Mouse (Mus musculus): ENCODE measurements around the gene Selenos. TPM values are rescaled to one million over a fixed set of nuclear protein-coding genes. Genes with fewer than 3 reads are reported as not detected.
A peak's percentile ranks its signal among the peaks of the same experiment; 100 is the strongest.

Gene Selenos
- polyA plus RNA-seq, 1 experiment from 2014 or later, result 83.7 TPM

GRCm38 (mm10) chr7:66091553-66091952, 12.1 kb downstream of the Selenos start:
- Histone ChIP-seq H3K4me2 (replicated peaks) (no peak overlapping the region), H3K27ac (no peak overlapping the region), H3K9ac (no peak overlapping the region), H3K27me3 (no peaks in the 10 kb centered on the region), H3K36me3 (peaks cover 51% of the 10 kb centered on the region), H3K4me1 (no peaks in the 10 kb centered on the region), H3K4me3 (no peak overlapping the region), H3K9me3 (replicated peaks) (no peaks in the 10 kb centered on the region)
- 90% methylated on average over 7 of the region's 7 CpGs for WGBS
- ATAC-seq (ENCODE audit: low FRiP score), result no peak

DNA sequence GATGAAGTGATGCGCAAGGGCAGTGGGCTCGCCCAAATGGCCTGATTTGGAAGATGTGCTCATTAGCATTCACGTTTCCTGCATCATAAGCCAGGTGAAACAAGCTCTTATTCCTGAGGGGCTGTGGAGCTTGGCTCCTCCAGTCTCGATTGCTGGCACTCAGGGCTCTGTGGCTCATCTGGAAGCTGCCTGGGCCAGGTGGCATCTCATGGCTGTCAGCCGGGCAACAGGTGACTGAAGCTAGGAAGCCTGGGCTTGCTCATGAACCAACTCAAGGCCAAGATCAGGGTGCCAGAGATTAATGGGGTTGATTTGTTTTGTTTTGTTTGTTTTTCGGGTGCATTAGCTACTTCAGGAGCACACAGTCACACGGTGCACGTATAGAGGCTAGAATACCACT, 13.2 kb downstream of the Selenos start:
- ATAC-seq (ENCODE audit: low FRiP score), result no peak
- no peaks in the 10 kb centered on the region for H3K9me3 ChIP-seq (replicated peaks)
- peaks cover 40% of the 10 kb centered on the region for H3K36me3 ChIP-seq
- no peaks in the 10 kb centered on the region for H3K27me3 ChIP-seq
- no peaks in the 10 kb centered on the region for H3K4me1 ChIP-seq
- WGBS, result 91% methylated on average over 8 of the region's 8 CpGs
- H3K9ac ChIP-seq, result no peak overlapping the region
- H3K4me3 ChIP-seq, result no peak overlapping the region
- no peak overlapping the region for H3K27ac ChIP-seq
- no peak overlapping the region for H3K4me2 ChIP-seq (replicated peaks)

GRCm38 (mm10) chr7:66094141-66094540, 14.7 kb downstream of the Selenos start:
- no peak overlapping the region for H3K4me3 ChIP-seq
- H3K36me3 ChIP-seq, result peaks cover 27% of the 10 kb centered on the region
- H3K4me1 ChIP-seq, result no peaks in the 10 kb centered on the region
- no peak overlapping the region for H3K9ac ChIP-seq
- no peak for ATAC-seq (ENCODE audit: low FRiP score)
- WGBS, result 82% methylated on average over 5 of the region's 5 CpGs
- no peaks in the 10 kb centered on the region for H3K9me3 ChIP-seq (replicated peaks)
- no peak overlapping the region for H3K4me2 ChIP-seq (replicated peaks)
- no peak overlapping the region for H3K27ac ChIP-seq
- no peaks in the 10 kb centered on the region for H3K27me3 ChIP-seq

DNA sequence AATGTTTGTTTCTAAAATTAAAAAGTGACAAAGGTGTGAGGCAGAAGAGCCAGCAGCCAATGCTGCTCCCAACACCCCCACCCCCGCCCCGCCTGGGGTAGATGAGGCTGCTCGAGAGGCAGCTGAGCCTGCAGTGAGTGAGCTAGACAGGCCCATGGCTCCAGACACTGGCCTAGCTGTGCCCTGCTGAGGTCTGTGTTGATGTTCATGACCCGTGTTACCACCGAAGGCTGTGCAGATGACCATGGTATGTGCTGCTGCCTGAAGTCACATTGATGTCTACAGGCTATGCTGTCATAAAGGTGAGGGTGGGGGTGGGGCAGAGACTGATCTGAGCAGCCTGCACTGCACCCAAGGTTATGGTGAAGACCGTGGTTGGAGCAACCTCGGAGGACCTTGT, 19.4 kb downstream of the Selenos start:
- no peaks in the 10 kb centered on the region for H3K9me3 ChIP-seq (replicated peaks)
- no peaks in the 10 kb centered on the region for H3K4me1 ChIP-seq
- no peak overlapping the region for H3K9ac ChIP-seq
- no peak overlapping the region for H3K27ac ChIP-seq
- H3K27me3 ChIP-seq, result no peaks in the 10 kb centered on the region
- H3K4me2 ChIP-seq (replicated peaks), result no peak overlapping the region
- 75% methylated on average over 7 of the region's 7 CpGs for WGBS
- H3K4me3 ChIP-seq, result no peak overlapping the region
- no peak for ATAC-seq (ENCODE audit: low FRiP score)
- H3K36me3 ChIP-seq, result no peaks in the 10 kb centered on the region

DNA sequence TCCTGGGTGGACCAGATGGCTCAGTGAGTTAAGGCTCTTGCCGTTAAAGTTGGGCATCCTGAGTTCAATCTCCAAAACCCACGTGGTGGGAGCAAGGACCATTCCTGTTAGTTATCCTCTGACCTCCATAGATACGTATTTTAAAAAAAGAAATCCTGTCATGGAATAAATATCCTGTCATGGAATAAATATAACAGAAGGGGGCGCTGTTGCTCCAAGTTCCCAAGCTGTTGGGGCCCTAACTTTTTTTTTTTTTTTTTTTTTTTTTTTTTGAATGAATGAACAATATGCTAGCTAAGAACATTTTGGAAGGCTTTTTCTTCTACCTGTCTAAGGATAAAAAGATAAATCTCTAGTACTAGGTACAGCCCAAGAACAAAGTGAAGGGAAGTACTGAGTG, 22.4 kb downstream of the Selenos start:
- ATAC-seq (ENCODE audit: low FRiP score), result no peak
- Histone ChIP-seq H3K36me3 (no peaks in the 10 kb centered on the region), H3K4me3 (no peak overlapping the region), H3K4me2 (replicated peaks) (no peak overlapping the region), H3K4me1 (no peaks in the 10 kb centered on the region), H3K9ac (no peak overlapping the region), H3K9me3 (replicated peaks) (no peaks in the 10 kb centered on the region), H3K27ac (no peak overlapping the region), H3K27me3 (peaks cover 3% of the 10 kb centered on the region; the same call in 1 of the 2 replicates)
- WGBS, result 5% methylated on average over 4 of the region's 4 CpGs

- H3K4me3 ChIP-seq, result no peak overlapping the region
- H3K4me1 ChIP-seq, result no peaks in the 10 kb centered on the region
- no peak for ATAC-seq (ENCODE audit: low FRiP score)
- no peak overlapping the region for H3K9ac ChIP-seq
- 86% methylated on average over 5 of the region's 5 CpGs for WGBS
- H3K36me3 ChIP-seq, result no peaks in the 10 kb centered on the region
- no peaks in the 10 kb centered on the region for H3K9me3 ChIP-seq (replicated peaks)
- H3K27me3 ChIP-seq, result peaks cover 10% of the 10 kb centered on the region
- no peak overlapping the region for H3K27ac ChIP-seq
- H3K4me2 ChIP-seq (replicated peaks), result no peak overlapping the region
These were observed 25.1 kb downstream of the Selenos start for GRCm38 (mm10) chr7:66104531-66104930.

GRCm38 (mm10) chr7:66105771-66106170, 26.3 kb downstream of the Selenos start:
- no peak for ATAC-seq (ENCODE audit: low FRiP score)
- no peaks in the 10 kb centered on the region for H3K9me3 ChIP-seq (replicated peaks)
- H3K27me3 ChIP-seq, result peaks cover 10% of the 10 kb centered on the region
- H3K9ac ChIP-seq, result no peak overlapping the region
- H3K36me3 ChIP-seq, result no peaks in the 10 kb centered on the region
- H3K27ac ChIP-seq, result no peak overlapping the region
- H3K4me3 ChIP-seq, result no peak overlapping the region
- H3K4me1 ChIP-seq, result peaks cover 2% of the 10 kb centered on the region
- WGBS, result 69% methylated on average over 4 of the region's 4 CpGs
- H3K4me2 ChIP-seq (replicated peaks), result no peak overlapping the region

GRCm38 (mm10) chr7:66106581-66107056, 27.2 kb downstream of the Selenos start:
- WGBS, result 74% methylated on average over 7 of the region's 7 CpGs
- H3K36me3 ChIP-seq, result no peaks in the 10 kb centered on the region
- ATAC-seq (ENCODE audit: low FRiP score), result no peak
- no peak overlapping the region for H3K4me2 ChIP-seq (replicated peaks)
- H3K9ac ChIP-seq, result no peak overlapping the region
- H3K4me1 ChIP-seq, result peaks cover 8% of the 10 kb centered on the region
- H3K27me3 ChIP-seq, result peaks cover 10% of the 10 kb centered on the region
- H3K27ac ChIP-seq, result no peak overlapping the region
- H3K9me3 ChIP-seq (replicated peaks), result no peaks in the 10 kb centered on the region
- H3K4me3 ChIP-seq, result no peak overlapping the region

- Histone ChIP-seq H3K9me3 (replicated peaks) (no peaks in the 10 kb centered on the region), H3K4me2 (replicated peaks) (no peak overlapping the region), H3K4me3 (no peak overlapping the region), H3K9ac (no peak overlapping the region), H3K36me3 (no peaks in the 10 kb centered on the region), H3K27me3 (peaks cover 10% of the 10 kb centered on the region), H3K27ac (no peak overlapping the region), H3K4me1 (peaks cover 12% of the 10 kb centered on the region)
- ATAC-seq (ENCODE audit: low FRiP score), result no peak
- WGBS, result 80% methylated on average over 11 of the region's 11 CpGs
These were observed 27.8 kb downstream of the Selenos start for GRCm38 (mm10) chr7:66107206-66107605.

- H3K9ac ChIP-seq, result no peak overlapping the region
- no peak overlapping the region for H3K4me2 ChIP-seq (replicated peaks)
- no peak overlapping the region for H3K27ac ChIP-seq
- no peak overlapping the region for H3K4me3 ChIP-seq
- 17% methylated on average over 7 of the region's 7 CpGs for WGBS
- H3K27me3 ChIP-seq, result peaks cover 10% of the 10 kb centered on the region
- ATAC-seq (ENCODE audit: low FRiP score), result no peak
- H3K4me1 ChIP-seq, result peaks cover 17% of the 10 kb centered on the region
- H3K9me3 ChIP-seq (replicated peaks), result no peaks in the 10 kb centered on the region
- H3K36me3 ChIP-seq, result no peaks in the 10 kb centered on the region
These were observed 28.5 kb downstream of the Selenos start for GRCm38 (mm10) chr7:66107930-66108329.

GRCm38 (mm10) chr7:66108961-66109854, 29.8 kb downstream of the Selenos start, which contains the start of gene Chsy1:
Gene Chsy1 (plus strand): TSS chr7:66109515.
- ATAC-seq (ENCODE audit: low FRiP score), result peak; percentile 90
- Histone ChIP-seq H3K9ac (peak within 1 kb of the TSS; percentile 97), H3K4me1 (peaks cover 22% of the 10 kb centered on the region), H3K27ac (peak within 1 kb of the TSS; percentile 92), H3K36me3 (no peaks in the 10 kb centered on the region), H3K4me3 (peak within 1 kb of the TSS; percentile 94), H3K9me3 (replicated peaks) (no peaks in the 10 kb centered on the region), H3K27me3 (peaks cover 10% of the 10 kb centered on the region), H3K4me2 (replicated peaks) (peak within 1 kb of the TSS; percentile 85)
- WGBS, result under 1% methylated on average over 86 of the region's 123 CpGs

DNA sequence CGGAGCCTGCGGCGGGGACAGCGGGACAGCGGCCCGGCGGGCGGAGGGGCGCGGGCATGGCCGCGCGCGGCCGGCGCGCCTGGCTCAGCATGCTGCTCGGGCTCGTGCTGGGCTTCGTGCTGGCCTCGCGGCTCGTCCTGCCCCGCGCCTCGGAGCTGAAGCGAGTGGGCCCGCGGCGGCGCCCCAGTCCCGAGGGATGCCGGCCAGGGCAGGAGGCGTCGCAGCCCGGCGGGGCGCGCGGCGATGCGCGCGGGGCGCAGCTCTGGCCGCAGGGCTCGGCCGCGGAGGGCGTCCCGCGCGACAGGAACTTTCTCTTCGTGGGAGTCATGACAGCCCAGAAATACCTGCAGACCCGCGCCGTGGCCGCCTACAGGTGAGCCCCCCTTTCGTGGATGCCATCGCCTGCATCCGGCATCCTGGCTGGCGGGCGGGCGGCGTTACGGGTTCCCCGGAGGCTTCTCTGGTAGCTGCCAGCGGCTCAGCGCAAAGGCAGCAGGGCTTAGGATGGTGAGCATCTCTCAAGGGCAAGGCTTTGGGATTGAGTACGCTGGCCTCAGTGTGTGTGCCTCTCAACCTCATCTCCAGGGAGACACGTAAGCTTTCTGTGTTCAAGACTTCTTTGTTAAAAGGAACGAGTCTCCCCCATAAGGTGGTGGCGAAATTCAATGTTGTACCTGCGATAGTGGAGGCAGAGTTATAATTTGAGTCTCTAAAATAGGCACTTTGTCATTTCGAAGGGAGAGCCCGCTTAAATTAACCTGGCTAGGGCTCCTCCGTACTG, 30.6 kb downstream of the Selenos start:
- Histone ChIP-seq H3K4me2 (replicated peaks) (peak overlapping the region; percentile 67), H3K27me3 (peaks cover 10% of the 10 kb centered on the region), H3K4me3 (peak overlapping the region; percentile 94), H3K9me3 (replicated peaks) (no peaks in the 10 kb centered on the region), H3K27ac (peak overlapping the region; percentile 92), H3K36me3 (0 out of 2 replicates have a peak, but pooled peaks cover 6% of the 10 kb centered on the region), H3K4me1 (peaks cover 29% of the 10 kb centered on the region), H3K9ac (peak overlapping the region; percentile 97)
- WGBS, result under 1% methylated on average over 49 of the region's 77 CpGs
- ATAC-seq (ENCODE audit: low FRiP score), result peak; percentile 57

Measured in hindbrain, embryonic 12.5 days (tissue).